Mouse (Mus musculus) forebrain, embryonic 13.5 days (tissue): Measurements from ENCODE around the gene Clrn1. TPM values are rescaled to one million over a fixed set of nuclear protein-coding genes. Genes with fewer than 3 reads are reported as not detected.
"Not testable (repeated sequence)": the region's sequence is repeated elsewhere in the genome, so short reads cannot be mapped to it uniquely, and the experiment has no call there.

ENCODE experiments used
- ATAC-seq: fragments of 200-750 bp; cut with Nextera tagmentation; 2 replicates; pipeline ENCODE4 v1.8.0; 2017
- H3K27ac ChIP-seq: fragments of 300-500 bp; sonication (generic); 2 replicates; pipeline ENCODE4 v1.5.1; 2015; ENCODE audit warnings: inconsistent platforms, mild to moderate bottlenecking, moderate library complexity
- H3K27me3 ChIP-seq: fragments of 300-500 bp; sonication (generic); 2 replicates; pipeline ENCODE4 v1.6.1; 2015; ENCODE audit warnings: mild to moderate bottlenecking, inconsistent platforms
- H3K36me3 ChIP-seq: fragments of 300-500 bp; sonication (generic); 2 replicates; pipeline ENCODE4 v1.6.1; 2015; ENCODE audit warnings: mild to moderate bottlenecking, inconsistent platforms; ENCODE audit not compliant: poor library complexity, severe bottlenecking
- H3K4me1 ChIP-seq: fragments of 300-500 bp; sonication (generic); 2 replicates; pipeline ENCODE4 v1.6.1; 2015; ENCODE audit warnings: inconsistent platforms
- H3K4me2 ChIP-seq: fragments of 300-500 bp; sonication (generic); 2 replicates; pipeline ENCODE4 v1.6.1; 2015; ENCODE audit warnings: inconsistent platforms, mild to moderate bottlenecking, moderate library complexity
- H3K4me3 ChIP-seq: fragments of 300-500 bp; sonication (generic); 2 replicates; pipeline ENCODE4 v1.5.1; 2015; ENCODE audit warnings: mild to moderate bottlenecking, inconsistent platforms
- H3K9ac ChIP-seq: fragments of 300-500 bp; sonication (generic); 2 replicates; pipeline ENCODE4 v1.6.1; 2015; ENCODE audit warnings: mild to moderate bottlenecking, inconsistent platforms
- H3K9me3 ChIP-seq: fragments of 300-500 bp; sonication (generic); replicated peaks from 2 replicates; pipeline ENCODE4 v1.6.1; 2016; ENCODE audit warnings: inconsistent platforms
- WGBS: fragments of 180-500 bp; shearing (Covaris S2); methylation state at CpG from one replicate; pipeline ENCODE4 v1.1.7; 2015; 5-methylcytosine and 5-hydroxymethylcytosine counted together
- polyA plus RNA-seq: library from polyadenylated mRNA; unstranded; fragments of >200 nt; fragmentation: Nextera tagmentation; extraction: Ambion mirVana; gene quantifications from 2 replicates; pipeline ENCODE4 v1.2.1, GENCODE M21; 2015

Gene Clrn1
- polyA plus RNA-seq, 1 experiment from 2014 or later, result 0.37 TPM

GRCm38 (mm10) chr3:58883511-58883907 is 1.6 kb downstream of the Clrn1 start:
- Histone ChIP-seq H3K9me3 (no peaks in the 10 kb centered on the region), H3K27me3 (no peaks in the 10 kb centered on the region; the same call in 1 of the 2 replicates), H3K4me3 (no peak overlapping the region), H3K4me2 (no peak overlapping the region), H3K4me1 (peaks cover 18% of the 10 kb centered on the region), H3K9ac (no peak overlapping the region), H3K36me3 (no peaks in the 10 kb centered on the region), H3K27ac (no peak overlapping the region)
- ATAC-seq, result no peak

- Histone ChIP-seq H3K4me2 (no peak overlapping the region), H3K27me3 (no peaks in the 10 kb centered on the region; the same call in 1 of the 2 replicates), H3K4me1 (peaks cover 18% of the 10 kb centered on the region), H3K9ac (no peak overlapping the region), H3K27ac (no peak overlapping the region), H3K4me3 (no peak overlapping the region), H3K36me3 (no peaks in the 10 kb centered on the region), H3K9me3 (no peaks in the 10 kb centered on the region)
- ATAC-seq, result peak; percentile 31; the same call in 1 of the 2 replicates
- WGBS, result 16% methylated on average over 8 of the region's 8 CpGs
These were observed 2.1 kb downstream of the Clrn1 start for GRCm38 (mm10) chr3:58882878-58883510.

- no peaks in the 10 kb centered on the region; the same call in 1 of the 2 replicates for H3K27me3 ChIP-seq
- H3K4me1 ChIP-seq, result peaks cover 18% of the 10 kb centered on the region
- H3K36me3 ChIP-seq, result no peaks in the 10 kb centered on the region
- no peak overlapping the region for H3K4me2 ChIP-seq
- H3K9ac ChIP-seq, result no peak overlapping the region
- no peaks in the 10 kb centered on the region for H3K9me3 ChIP-seq
- WGBS, result 29% methylated on average over 1 of the region's 1 CpGs
- no peak for ATAC-seq
- no peak overlapping the region for H3K27ac ChIP-seq
- H3K4me3 ChIP-seq, result no peak overlapping the region
These were observed 4.1 kb downstream of the Clrn1 start for GRCm38 (mm10) chr3:58881016-58881415.

GRCm38 (mm10) chr3:58880181-58880580 is 5.0 kb downstream of the Clrn1 start:
- Histone ChIP-seq H3K4me2 (no peak overlapping the region), H3K4me3 (no peak overlapping the region), H3K36me3 (no peaks in the 10 kb centered on the region), H3K9me3 (no peaks in the 10 kb centered on the region), H3K27me3 (no peaks in the 10 kb centered on the region), H3K9ac (no peak overlapping the region), H3K4me1 (peaks cover 18% of the 10 kb centered on the region), H3K27ac (no peak overlapping the region)
- 71% methylated on average over 2 of the region's 2 CpGs for WGBS
- ATAC-seq, result no peak

GRCm38 (mm10) chr3:58871882-58872281 is 13.3 kb downstream of the Clrn1 start:
- H3K4me1 ChIP-seq, ATAC-seq, H3K36me3 ChIP-seq, H3K27ac ChIP-seq, H3K4me3 ChIP-seq, H3K27me3 ChIP-seq, H3K9ac ChIP-seq, H3K9me3 ChIP-seq, H3K4me2 ChIP-seq: not testable (repeated sequence)
- 88% methylated on average over 2 of the region's 2 CpGs for WGBS

DNA sequence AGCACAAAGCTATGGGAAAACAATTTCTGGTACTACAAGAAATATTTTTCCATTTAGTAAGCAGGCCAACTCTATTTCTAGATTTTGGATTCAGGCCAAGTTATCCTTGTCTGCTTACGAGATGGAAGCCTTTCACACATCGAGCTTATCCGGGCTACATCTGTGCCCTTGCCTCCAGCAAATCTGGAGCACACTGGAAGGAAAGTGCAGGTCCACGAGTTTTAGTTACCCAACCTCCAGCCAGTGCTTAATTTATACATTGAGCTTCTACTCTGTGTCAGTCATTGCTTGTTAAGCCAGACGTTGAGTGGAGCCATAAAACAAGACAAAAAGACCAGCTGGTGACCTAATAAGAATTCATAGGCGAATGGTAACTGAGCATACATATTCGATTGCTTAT is 19.4 kb downstream of the Clrn1 start:
- no peak overlapping the region for H3K4me3 ChIP-seq
- no peak overlapping the region for H3K4me2 ChIP-seq
- H3K9me3 ChIP-seq, result no peaks in the 10 kb centered on the region
- H3K27ac ChIP-seq, result no peak overlapping the region
- no peaks in the 10 kb centered on the region for H3K4me1 ChIP-seq
- H3K27me3 ChIP-seq, result no peaks in the 10 kb centered on the region
- ATAC-seq, result peak; percentile 75
- 46% methylated on average over 7 of the region's 7 CpGs for WGBS
- no peaks in the 10 kb centered on the region for H3K36me3 ChIP-seq
- no peak overlapping the region for H3K9ac ChIP-seq

DNA sequence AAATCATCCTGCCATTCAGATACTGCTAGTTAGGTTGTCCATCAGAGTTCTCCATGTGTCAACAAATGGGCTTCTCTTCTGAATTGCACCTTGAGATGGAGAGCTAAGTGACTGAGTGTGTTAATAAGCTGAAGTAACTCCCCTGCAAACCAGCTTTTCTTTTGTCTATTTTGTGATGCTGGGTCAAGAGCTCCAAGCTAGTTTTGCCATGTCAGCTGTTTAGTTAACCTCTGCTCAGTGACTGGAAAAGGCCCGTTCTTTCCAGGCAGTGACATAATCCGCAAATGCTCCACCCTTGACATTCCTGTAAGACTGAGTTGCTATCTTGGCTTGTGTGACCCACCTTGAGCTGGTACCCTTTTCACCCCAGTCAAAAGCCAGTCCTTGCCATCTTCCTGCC is 22.2 kb downstream of the Clrn1 start:
- Histone ChIP-seq H3K36me3 (no peaks in the 10 kb centered on the region), H3K27me3 (no peaks in the 10 kb centered on the region), H3K27ac (no peak overlapping the region), H3K4me1 (no peaks in the 10 kb centered on the region), H3K4me2 (no peak overlapping the region), H3K9ac (no peak overlapping the region), H3K4me3 (no peak overlapping the region), H3K9me3 (no peaks in the 10 kb centered on the region)
- no peak for ATAC-seq
- WGBS, result 66% methylated on average over 2 of the region's 2 CpGs

DNA sequence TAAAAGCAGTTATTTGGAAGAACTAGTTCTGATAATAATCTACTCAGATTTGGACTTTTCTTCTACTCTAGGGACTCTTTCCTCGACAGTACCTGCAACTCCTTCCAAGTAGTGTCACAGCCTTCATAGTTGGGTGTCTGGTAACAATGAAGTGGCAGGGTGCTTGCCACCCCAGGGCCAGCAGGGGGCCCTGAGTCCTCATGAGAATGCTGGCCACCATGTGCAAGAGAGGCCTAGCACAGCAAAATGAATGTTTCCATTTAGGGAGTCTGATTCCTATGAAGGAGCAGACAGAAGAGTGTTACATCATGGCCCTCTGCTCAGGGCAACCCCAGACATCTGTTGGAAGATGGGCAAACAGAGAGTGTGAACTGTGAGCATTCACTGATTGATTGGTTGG is 41.7 kb downstream of the Clrn1 start:
- no peaks in the 10 kb centered on the region for H3K4me1 ChIP-seq
- no peaks in the 10 kb centered on the region for H3K36me3 ChIP-seq
- H3K27ac ChIP-seq, result no peak overlapping the region
- H3K9me3 ChIP-seq, result no peaks in the 10 kb centered on the region
- WGBS, result 61% methylated on average over 1 of the region's 1 CpGs
- no peaks in the 10 kb centered on the region for H3K27me3 ChIP-seq
- no peak overlapping the region for H3K9ac ChIP-seq
- peak; percentile 68; the same call in 1 of the 2 replicates for ATAC-seq
- no peak overlapping the region for H3K4me2 ChIP-seq
- H3K4me3 ChIP-seq, result no peak overlapping the region

DNA sequence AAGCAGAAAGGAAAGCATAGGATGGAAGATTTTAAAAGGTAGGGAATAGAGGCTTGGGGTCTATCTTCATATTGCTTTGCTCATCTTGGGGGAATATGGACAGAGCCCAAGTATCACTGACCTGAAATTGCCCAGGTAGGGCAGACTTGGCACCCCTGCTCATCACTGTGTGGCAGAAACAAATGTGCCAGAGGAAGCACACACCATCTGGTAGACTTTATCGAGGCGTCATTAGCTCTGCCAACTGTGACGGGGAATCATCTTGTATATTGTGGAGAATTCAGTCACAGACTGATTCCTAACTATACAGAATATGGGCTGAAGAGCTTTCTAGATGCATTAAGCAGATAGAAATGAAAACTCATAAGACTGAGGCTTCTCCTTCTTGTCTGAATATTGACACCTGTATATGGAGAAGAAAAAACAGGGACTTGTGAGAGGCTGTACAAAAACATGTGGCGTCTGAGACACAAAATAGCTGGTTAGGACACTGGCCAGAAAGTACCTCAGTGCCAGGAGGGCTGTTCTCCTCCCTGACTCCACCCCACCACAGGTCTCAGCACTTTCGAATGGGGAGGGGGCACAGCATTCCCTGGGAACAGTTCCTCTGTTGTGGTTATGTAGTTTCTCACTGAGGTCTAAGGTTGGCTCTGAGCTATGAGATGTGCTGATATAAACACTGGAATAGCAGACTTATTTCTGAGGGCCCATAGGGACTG is 51.5 kb downstream of the Clrn1 start:
- 89% methylated on average over 5 of the region's 5 CpGs for whole genome bisulfite sequencing
- ATAC-seq, result peak; percentile 72; the same call in 1 of the 2 replicates
- no peak overlapping the region for H3K9ac ChIP-seq
- H3K27ac ChIP-seq, result no peak overlapping the region
- no peak overlapping the region for H3K4me3 ChIP-seq
- H3K4me1 ChIP-seq, result no peaks in the 10 kb centered on the region
- H3K9me3 ChIP-seq, result no peaks in the 10 kb centered on the region
- H3K4me2 ChIP-seq, result no peak overlapping the region
- no peaks in the 10 kb centered on the region for H3K27me3 ChIP-seq
- no peaks in the 10 kb centered on the region for H3K36me3 ChIP-seq

DNA sequence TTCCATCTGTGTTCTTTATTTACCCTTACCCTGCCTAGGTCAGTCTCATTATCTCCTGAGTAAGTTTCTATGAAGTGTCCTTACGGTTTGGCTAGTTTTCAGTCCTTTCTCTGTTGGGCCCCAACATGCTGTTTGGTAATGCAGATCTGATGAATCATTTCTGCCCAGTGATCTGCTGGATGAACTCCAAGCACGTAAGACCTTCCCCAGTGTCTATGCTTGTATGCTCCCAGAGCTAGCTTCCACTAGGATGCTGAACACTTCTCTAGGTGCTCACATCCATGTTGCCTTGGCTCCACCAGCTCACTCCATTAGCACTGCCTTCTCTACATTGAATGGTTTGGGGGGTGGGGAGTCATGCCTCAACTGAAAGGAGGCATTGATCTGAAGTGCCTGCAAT is 52.3 kb downstream of the Clrn1 start:
- Histone ChIP-seq H3K9ac (no peak overlapping the region), H3K36me3 (no peaks in the 10 kb centered on the region), H3K4me3 (no peak overlapping the region), H3K27ac (no peak overlapping the region), H3K4me2 (no peak overlapping the region), H3K9me3 (no peaks in the 10 kb centered on the region), H3K4me1 (no peaks in the 10 kb centered on the region), H3K27me3 (no peaks in the 10 kb centered on the region)
- WGBS, result 77% methylated on average over 2 of the region's 2 CpGs
- no peak for ATAC-seq

GRCm38 (mm10) chr3:58831586-58831985 is 53.6 kb downstream of the Clrn1 start:
- no peak overlapping the region for H3K9ac ChIP-seq
- no peak overlapping the region for H3K4me2 ChIP-seq
- no peaks in the 10 kb centered on the region for H3K9me3 ChIP-seq
- no peaks in the 10 kb centered on the region for H3K36me3 ChIP-seq
- ATAC-seq, result no peak
- H3K27me3 ChIP-seq, result no peaks in the 10 kb centered on the region
- H3K27ac ChIP-seq, result no peak overlapping the region
- 85% methylated on average over 5 of the region's 5 CpGs for WGBS
- no peak overlapping the region for H3K4me3 ChIP-seq
- H3K4me1 ChIP-seq, result no peaks in the 10 kb centered on the region

- Histone ChIP-seq H3K4me3 (no peak overlapping the region), H3K9ac (no peak overlapping the region), H3K36me3 (no peaks in the 10 kb centered on the region), H3K27me3 (no peaks in the 10 kb centered on the region), H3K4me1 (no peaks in the 10 kb centered on the region), H3K27ac (no peak overlapping the region), H3K4me2 (no peak overlapping the region), H3K9me3 (no peaks in the 10 kb centered on the region)
- ATAC-seq, result no peak
- 88% methylated on average over 1 of the region's 1 CpGs for WGBS
These were observed 55.2 kb downstream of the Clrn1 start for GRCm38 (mm10) chr3:58829926-58830325.
